Mouse (Mus musculus) heart, embryonic 11.5 days (tissue): Measurements from ENCODE around the gene 4933427D14Rik. TPM values are rescaled to one million over a fixed set of nuclear protein-coding genes. Genes with fewer than 3 reads are reported as not detected.

Experiments used
- ATAC-seq: fragments of 200-750 bp; cut with Nextera tagmentation; replicated peaks from 2 replicates; pipeline ENCODE4 v1.8.0; 2017; ENCODE audit warnings: moderate library complexity; ENCODE audit not compliant: insufficient number of reproducible peaks, low FRiP score, low TSS enrichment
- H3K27ac ChIP-seq: fragments of 300-500 bp; sonication (generic); 2 replicates; pipeline ENCODE4 v1.5.1; 2014; ENCODE audit warnings: mild to moderate bottlenecking, low read depth, low read length
- H3K27me3 ChIP-seq: fragments of 300-500 bp; sonication (generic); 2 replicates; pipeline ENCODE4 v1.6.1; 2014; ENCODE audit warnings: mild to moderate bottlenecking, low read length, mixed read lengths; ENCODE audit not compliant: control insufficient read depth, insufficient read depth
- H3K36me3 ChIP-seq: fragments of 300-500 bp; sonication (generic); 2 replicates; pipeline ENCODE4 v1.6.1; 2014; ENCODE audit warnings: mild to moderate bottlenecking, low read length, moderate library complexity, mixed read lengths; ENCODE audit not compliant: control insufficient read depth, insufficient read depth
- H3K4me1 ChIP-seq: fragments of 300-500 bp; sonication (generic); 2 replicates; pipeline ENCODE4 v1.6.1; 2014; ENCODE audit warnings: low read length; ENCODE audit not compliant: control insufficient read depth, insufficient read depth
- H3K4me2 ChIP-seq: fragments of 300-500 bp; sonication (generic); 2 replicates; pipeline ENCODE4 v1.6.1; 2014; ENCODE audit warnings: mild to moderate bottlenecking, moderate library complexity
- H3K4me3 ChIP-seq: fragments of 300-500 bp; sonication (generic); 2 replicates; pipeline ENCODE4 v1.5.1; 2014; ENCODE audit warnings: low read depth, low read length
- H3K9ac ChIP-seq: fragments of 300-500 bp; sonication (generic); 2 replicates; pipeline ENCODE4 v1.6.1; 2014; ENCODE audit warnings: mild to moderate bottlenecking, low read depth, low read length, moderate library complexity
- H3K9me3 ChIP-seq: fragments of 300-500 bp; sonication (generic); replicated peaks from 2 replicates; pipeline ENCODE4 v1.6.1; 2016; ENCODE audit warnings: low read length; ENCODE audit not compliant: control insufficient read depth
- WGBS: fragments of 180-500 bp; shearing (Covaris S2); extraction: QIAGEN DNeasy Blood & Tissue Kit; methylation state at CpG from one replicate; pipeline ENCODE4 v1.1.7; 2014; ENCODE audit not compliant: insufficient replicate concordance; 5-methylcytosine and 5-hydroxymethylcytosine counted together
- polyA plus RNA-seq: library from polyadenylated mRNA; unstranded; fragments of >200 nt; fragmentation: Nextera tagmentation; extraction: Ambion mirVana; gene quantifications from 2 replicates; pipeline ENCODE4 v1.2.1, GENCODE M21; 2014

The 4933427D14Rik gene
- polyA plus RNA-seq, 1 experiment from 2014 or later, result 5.4 TPM

DNA sequence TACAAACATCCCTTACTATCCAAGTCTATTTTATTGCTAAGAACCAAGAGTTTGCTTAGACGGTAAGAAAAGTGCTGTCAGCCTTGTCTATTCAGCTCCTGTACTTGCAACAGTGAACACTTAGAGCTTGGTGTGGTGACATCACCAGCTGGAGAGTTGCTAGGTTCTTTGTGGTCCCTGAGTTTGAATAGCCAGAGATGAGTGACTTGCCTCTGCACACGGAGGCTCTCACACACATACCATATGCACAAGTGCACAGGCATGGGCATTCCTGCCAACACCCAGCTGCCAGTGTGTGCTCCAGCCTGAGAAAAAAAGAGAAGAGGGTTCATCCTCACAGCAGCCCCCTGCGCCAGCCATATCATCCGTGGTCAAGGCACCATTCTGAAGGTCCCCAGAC is 83.7 kb downstream of the 4933427D14Rik start:
- WGBS, result 79% methylated on average over 4 of the region's 4 CpGs
- H3K27me3 ChIP-seq, result no peaks in the 10 kb centered on the region
- H3K27ac ChIP-seq, result no peak overlapping the region

DNA sequence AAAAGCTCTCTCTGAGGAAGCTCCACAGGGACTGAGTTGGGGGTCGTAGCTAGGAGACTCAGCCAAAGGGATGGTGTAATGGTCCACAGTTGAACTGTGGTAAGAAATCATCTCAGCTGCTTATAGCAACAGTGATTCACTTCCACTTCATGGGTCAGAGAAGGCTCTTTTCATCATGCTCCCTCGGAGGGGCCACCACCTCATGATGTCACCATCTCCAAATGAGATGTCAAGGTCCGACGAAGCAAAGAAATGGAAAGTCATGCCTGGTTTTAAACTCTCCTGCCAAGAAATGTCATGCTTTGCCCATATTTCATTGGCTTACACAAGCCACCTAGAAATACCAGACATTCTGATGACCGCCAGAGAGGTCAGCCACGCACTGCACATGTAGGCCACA is 86.9 kb downstream of the 4933427D14Rik start:
- no peak overlapping the region for H3K27ac ChIP-seq
- 80% methylated on average over 6 of the region's 6 CpGs for WGBS
- H3K9ac ChIP-seq, result no peak overlapping the region
- H3K36me3 ChIP-seq, result no peaks in the 10 kb centered on the region
- H3K27me3 ChIP-seq, result no peaks in the 10 kb centered on the region
- no peak for ATAC-seq
- no peak overlapping the region for H3K4me2 ChIP-seq
- no peak overlapping the region for H3K4me3 ChIP-seq
- H3K4me1 ChIP-seq, result no peaks in the 10 kb centered on the region
- H3K9me3 ChIP-seq, result no peaks in the 10 kb centered on the region

More for the DNA sequence above, 83.7 kb downstream of the 4933427D14Rik start:
- Histone ChIP-seq H3K4me3 (no peak overlapping the region), H3K4me2 (no peak overlapping the region), H3K36me3 (no peaks in the 10 kb centered on the region), H3K9me3 (no peaks in the 10 kb centered on the region), H3K4me1 (no peaks in the 10 kb centered on the region), H3K9ac (no peak overlapping the region)
- ATAC-seq, result no peak

DNA sequence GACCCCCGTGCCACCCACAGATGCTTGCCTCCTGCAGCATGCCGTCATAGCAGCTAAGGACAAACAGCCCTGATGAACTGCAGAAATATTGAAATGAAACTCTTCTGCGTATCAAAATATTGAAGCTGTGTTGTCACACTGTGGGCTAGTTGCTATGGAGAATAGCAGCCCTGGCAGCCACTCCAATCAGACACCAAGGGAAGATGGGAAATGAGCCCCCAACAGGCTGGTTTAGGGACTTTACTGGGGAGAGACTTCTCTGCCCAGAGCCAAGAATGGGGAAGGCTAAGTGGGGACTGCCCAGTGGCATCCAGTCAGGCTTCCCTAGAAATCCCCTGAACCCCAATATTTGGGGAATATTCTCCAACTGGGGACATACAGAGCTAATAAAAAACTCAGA is 88.6 kb downstream of the 4933427D14Rik start:
- no peak overlapping the region for H3K4me3 ChIP-seq
- no peaks in the 10 kb centered on the region for H3K36me3 ChIP-seq
- H3K9me3 ChIP-seq, result no peaks in the 10 kb centered on the region
- no peak for ATAC-seq
- 73% methylated on average over 3 of the region's 3 CpGs for WGBS
- H3K27me3 ChIP-seq, result no peaks in the 10 kb centered on the region
- no peak overlapping the region for H3K4me2 ChIP-seq
- H3K27ac ChIP-seq, result no peak overlapping the region
- H3K4me1 ChIP-seq, result no peaks in the 10 kb centered on the region
- H3K9ac ChIP-seq, result no peak overlapping the region

DNA sequence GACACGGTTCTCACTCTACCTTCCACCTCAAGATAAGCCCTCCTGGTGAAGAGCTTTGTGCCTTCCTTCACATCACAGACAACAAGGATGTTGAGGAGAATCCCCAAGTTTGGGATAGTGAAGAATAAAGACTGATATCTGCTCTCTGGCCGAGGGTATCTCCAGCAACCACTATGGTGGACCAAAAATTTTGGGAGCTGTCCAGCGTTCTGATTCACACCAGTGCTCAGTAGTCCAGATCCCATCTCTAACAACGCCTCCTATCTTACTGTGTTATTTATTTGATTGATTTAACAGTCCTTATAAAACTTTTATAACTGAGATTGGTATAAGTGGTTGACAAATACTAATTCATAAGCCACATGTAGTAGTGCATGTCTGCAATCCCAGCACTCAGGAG is 94.0 kb downstream of the 4933427D14Rik start:
- WGBS, result 52% methylated on average over 4 of the region's 4 CpGs
- no peaks in the 10 kb centered on the region for H3K27me3 ChIP-seq
- H3K4me1 ChIP-seq, result no peaks in the 10 kb centered on the region
- H3K9me3 ChIP-seq, result no peaks in the 10 kb centered on the region
- no peak overlapping the region for H3K27ac ChIP-seq
- H3K4me3 ChIP-seq, result no peak overlapping the region
- H3K4me2 ChIP-seq, result no peak overlapping the region
- no peak for ATAC-seq
- no peak overlapping the region for H3K9ac ChIP-seq
- H3K36me3 ChIP-seq, result no peaks in the 10 kb centered on the region

DNA sequence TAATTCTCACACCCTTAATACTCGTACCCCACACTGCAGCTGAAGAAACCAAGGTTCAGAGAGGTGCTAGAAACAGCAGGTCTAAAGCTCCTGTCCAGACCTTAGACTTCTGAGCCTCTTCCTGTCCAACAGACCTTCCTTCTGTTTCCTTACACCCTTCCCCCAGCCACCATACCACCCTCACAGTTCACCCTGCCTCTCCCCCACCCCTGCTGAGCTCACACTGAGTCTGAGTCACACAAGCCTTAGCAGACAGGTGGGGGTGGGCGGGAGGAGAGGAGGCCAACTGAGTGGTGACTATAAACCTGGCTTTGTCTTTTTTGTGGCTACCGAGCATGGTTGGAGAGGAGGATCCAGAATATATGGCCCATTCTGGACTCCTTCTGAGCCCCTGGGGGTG is 96.5 kb downstream of the 4933427D14Rik start:
- ATAC-seq, result no peak
- H3K9ac ChIP-seq, result no peak overlapping the region
- 45% methylated on average over 3 of the region's 3 CpGs for WGBS
- no peaks in the 10 kb centered on the region for H3K27me3 ChIP-seq
- H3K4me3 ChIP-seq, result no peak overlapping the region
- no peak overlapping the region for H3K27ac ChIP-seq
- H3K36me3 ChIP-seq, result no peaks in the 10 kb centered on the region
- H3K9me3 ChIP-seq, result peaks cover 2% of the 10 kb centered on the region; the same call in 1 of the 2 replicates
- H3K4me2 ChIP-seq, result no peak overlapping the region
- no peaks in the 10 kb centered on the region for H3K4me1 ChIP-seq

DNA sequence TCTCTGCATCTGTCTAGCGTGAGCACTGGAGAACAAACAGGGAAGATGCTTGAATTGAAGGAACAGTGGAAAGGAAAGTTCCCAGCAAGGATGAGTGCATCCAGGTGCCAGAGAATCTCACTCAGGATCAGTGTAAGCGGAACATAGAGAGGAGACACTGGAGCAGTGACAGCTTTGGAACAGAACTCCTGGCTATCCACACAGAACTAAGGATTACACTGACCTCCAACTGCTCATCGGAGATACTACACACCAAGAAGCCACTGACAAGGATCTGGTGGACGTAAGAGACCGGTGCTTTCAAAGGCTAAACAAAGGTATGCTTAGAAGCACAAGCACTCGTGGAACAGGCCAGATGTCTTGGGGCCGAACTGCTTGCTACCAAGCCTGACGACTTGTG is 103.0 kb downstream of the 4933427D14Rik start:
- no peaks in the 10 kb centered on the region for H3K4me1 ChIP-seq
- WGBS, result 66% methylated on average over 8 of the region's 8 CpGs
- H3K36me3 ChIP-seq, result no peaks in the 10 kb centered on the region
- ATAC-seq, result no peak
- peaks cover 2% of the 10 kb centered on the region; the same call in 1 of the 2 replicates for H3K9me3 ChIP-seq
- H3K4me3 ChIP-seq, result no peak overlapping the region
- H3K27me3 ChIP-seq, result no peaks in the 10 kb centered on the region
- H3K27ac ChIP-seq, result no peak overlapping the region
- no peak overlapping the region for H3K9ac ChIP-seq
- H3K4me2 ChIP-seq, result no peak overlapping the region

Other genes with a start within 250 kb of the 4933427D14Rik start
- 0.34 and 0.52 TPM in 2 replicates for gene Aipl1, start 169.9 kb downstream of the 4933427D14Rik start, polyA plus RNA-seq
- 98.2 and 99.0 TPM in 2 replicates for gene Pimreg, start 165.4 kb downstream of the 4933427D14Rik start, polyA plus RNA-seq
- gene Pitpnm3, start 71.7 kb downstream of the 4933427D14Rik start, polyA plus RNA-seq, result 0.07 and 0.14 TPM in 2 replicates
- gene Gm43951, start 619 bp downstream of the 4933427D14Rik start, polyA plus RNA-seq, result not detected in 2 replicates
- gene Txndc17, start 88 bp upstream of the 4933427D14Rik start, polyA plus RNA-seq, result 150 and 155 TPM in 2 replicates
- 31.2 and 32.6 TPM in 2 replicates for gene Med31, start 8.1 kb upstream of the 4933427D14Rik start, polyA plus RNA-seq
- 0.24 and 0.58 TPM in 2 replicates for gene Slc13a5, start 59.8 kb upstream of the 4933427D14Rik start, polyA plus RNA-seq
- 2.3 and 2.4 TPM in 2 replicates for gene Xaf1, start 94.2 kb upstream of the 4933427D14Rik start, polyA plus RNA-seq
- not detected in 2 replicates for gene Fbxo39, start 107.0 kb upstream of the 4933427D14Rik start, polyA plus RNA-seq
- gene Tekt1, start 155.0 kb upstream of the 4933427D14Rik start, polyA plus RNA-seq, result 0.52 and 0.99 TPM in 2 replicates
- gene Smtnl2, start 204.3 kb upstream of the 4933427D14Rik start, polyA plus RNA-seq, result 107 and 123 TPM in 2 replicates
- not detected in 2 replicates for gene Ggt6, start 228.1 kb upstream of the 4933427D14Rik start, polyA plus RNA-seq
- gene Mybbp1a, start 233.9 kb upstream of the 4933427D14Rik start, polyA plus RNA-seq, result 93.8 and 101 TPM in 2 replicates